In the genomic region with DNA sequence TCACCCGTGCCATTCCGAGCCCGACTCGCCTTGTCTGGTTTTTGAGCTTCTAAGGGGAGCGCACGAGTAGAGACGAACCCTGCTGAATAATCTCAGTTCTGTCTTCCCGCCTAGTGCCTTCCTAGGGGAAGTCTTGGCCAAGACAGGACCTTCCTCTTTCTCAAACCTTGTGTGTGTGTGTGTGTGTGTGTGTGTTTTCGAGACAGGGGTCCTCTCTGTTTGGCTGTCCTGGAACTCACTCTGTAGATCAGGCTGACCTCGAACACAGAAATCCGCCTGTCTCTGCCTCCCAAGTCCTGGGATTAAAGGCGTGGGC, we compare ENCODE assay signal across 8 mouse cellular contexts. TPM values are rescaled to one million over a fixed set of nuclear protein-coding genes. Genes with fewer than 3 reads are reported as not detected.
A peak's percentile ranks its signal among the peaks of the same experiment; 100 is the strongest.
DNase-seq lines count a peak whose midpoint lies in the region; ATAC-seq and TF ChIP-seq lines count a peak whose summit lies in the region.

No protein-coding gene starts in this region.

- H3K27me3 ChIP-seq in cerebellum, adult 2 months (ENCODE audit: control insufficient read depth, insufficient read depth, low read length), result no peaks in the 10 kb centered on the region
- H3K27me3 ChIP-seq in thymus, adult 2 months (ENCODE audit: control insufficient read depth, insufficient read depth, low read length), result no peaks in the 10 kb centered on the region
- no peaks in the 10 kb centered on the region for H3K27me3 ChIP-seq in liver, embryonic 15.5 days

- H3K27ac ChIP-seq in cerebellum, adult 2 months (ENCODE audit: insufficient read depth, low read length), result peak overlapping the region; percentile 46
- H3K27ac ChIP-seq in thymus, adult 2 months (ENCODE audit: control insufficient read depth, insufficient read depth, low read length), result no peak overlapping the region
- H3K27ac ChIP-seq in liver, embryonic 15.5 days (replicated peaks), result peak overlapping the region; percentile 68; the same call in 1 of the 2 replicates

- no peaks in the 10 kb centered on the region for H3K9me3 ChIP-seq in liver, embryonic 15.5 days (replicated peaks)

- peak; percentile 20; the same call in 1 of the 2 replicates for ATAC-seq in liver, embryonic 15.5 days (ENCODE audit: insufficient read depth)

- no peak for TF ChIP-seq POLR2A in cerebellum, adult 2 months (IDR thresholded peaks at IDR 0.05; ENCODE audit: borderline replicate concordance, insufficient read depth, low read length)
- TF ChIP-seq POLR2A in thymus, adult 2 months (IDR thresholded peaks at IDR 0.05; ENCODE audit: control insufficient read depth, extremely low read depth, insufficient read depth, low read length, poor library complexity), result no peak

- no peaks in the 10 kb centered on the region for H3K36me3 ChIP-seq in thymus, adult 2 months (ENCODE audit: control insufficient read depth, insufficient read depth, low read length)
- peaks cover 7% of the 10 kb centered on the region for H3K36me3 ChIP-seq in liver, embryonic 15.5 days (replicated peaks)

- H3K4me3 ChIP-seq in cerebellum, adult 2 months (replicated peaks; ENCODE audit: insufficient read depth, low read depth, low read length), result peak overlapping the region; percentile 100
- H3K4me3 ChIP-seq in thymus, adult 2 months (ENCODE audit: control insufficient read depth, insufficient read depth, low read length), result peak overlapping the region; percentile 93
- H3K4me3 ChIP-seq in liver, embryonic 15.5 days (replicated peaks), result peak overlapping the region; percentile 87

- TF ChIP-seq CTCF in cerebellum, adult 2 months (IDR thresholded peaks at IDR 0.05; ENCODE audit: borderline replicate concordance, insufficient read depth, low read depth, low read length), result no peak
- no peak for TF ChIP-seq CTCF in thymus, adult 2 months (IDR thresholded peaks at IDR 0.05; ENCODE audit: borderline replicate concordance, control insufficient read depth, extremely low read depth, insufficient read depth, low read length, poor library complexity)

- WGBS in cerebellum, adult 2 months, result 3% methylated on average over 12 of the region's 12 CpGs
- WGBS in thymus, adult 2 months, result 3% methylated on average over 12 of the region's 12 CpGs
- under 1% methylated on average over 12 of the region's 12 CpGs for WGBS in liver, embryonic 15.5 days (ENCODE audit: insufficient replicate concordance)

- peak overlapping the region; percentile 80 for H3K4me2 ChIP-seq in liver, embryonic 15.5 days

- H3K9ac ChIP-seq in liver, embryonic 15.5 days, result peak overlapping the region; percentile 75

- no peak for DNase-seq in cerebellum, adult 2 months
- no peak for DNase-seq in cerebellum, adult 9-10 months
- no peak for DNase-seq in thymus, adult 2 months
- no peak for DNase-seq in thymus, postnatal 10 days (ENCODE audit: low spot score in 2 of 2)
- DNase-seq in adrenal gland, adult (ENCODE audit: inconsistent age in 2 of 2, low spot score in 1 of 2), result no peak
- no peak for DNase-seq in right cerebral cortex, postnatal 10 days (ENCODE audit: low spot score in 2 of 2)
- DNase-seq in T-cell, adult 2 months (ENCODE audit: low spot score), result no peak

- H3K4me1 ChIP-seq in cerebellum, adult 2 months (ENCODE audit: control insufficient read depth, insufficient read depth, low read length), result peaks cover 8% of the 10 kb centered on the region; the same call in 1 of the 2 replicates
- H3K4me1 ChIP-seq in thymus, adult 2 months (replicated peaks; ENCODE audit: control insufficient read depth, insufficient read depth, low read length), result peaks cover 6% of the 10 kb centered on the region
- peaks cover 30% of the 10 kb centered on the region for H3K4me1 ChIP-seq in liver, embryonic 15.5 days (replicated peaks)

RNA-seq across cellular contexts. Expression of gene Urm1, which starts 7.8 kb away (rescaled TPM):
- polyA plus RNA-seq in cerebellum, adult 2 months (2012; rRNA removed), result 78.6 and 89.6 TPM in 2 replicates
- 70.2 and 79.9 TPM in 2 replicates for polyA plus RNA-seq in thymus, adult 2 months (2012; rRNA removed)
- polyA plus RNA-seq in liver, embryonic 15.5 days (2015; fragmentation: Nextera tagmentation; extraction: Ambion mirVana), result 7.9 and 8.0 TPM in 2 replicates

RNA-seq across cellular contexts. Expression of gene Slc27a4, which starts 25.2 kb away (rescaled TPM):
- 90.6 TPM in 2 replicates for polyA plus RNA-seq in cerebellum, adult 2 months (2012; rRNA removed)
- polyA plus RNA-seq in thymus, adult 2 months (2012; rRNA removed), result 34.7 and 35.8 TPM in 2 replicates
- 3.2 and 4.1 TPM in 2 replicates for polyA plus RNA-seq in liver, embryonic 15.5 days (2015; fragmentation: Nextera tagmentation; extraction: Ambion mirVana)

RNA-seq across cellular contexts. Expression of gene Trub2, which starts 39.4 kb away (rescaled TPM):
- 39.9 and 42.8 TPM in 2 replicates for polyA plus RNA-seq in cerebellum, adult 2 months (2012; rRNA removed)
- polyA plus RNA-seq in thymus, adult 2 months (2012; rRNA removed), result 61.1 and 70.5 TPM in 2 replicates
- 11.1 and 13.0 TPM in 2 replicates for polyA plus RNA-seq in liver, embryonic 15.5 days (2015; fragmentation: Nextera tagmentation; extraction: Ambion mirVana)

RNA-seq across cellular contexts. Expression of gene Coq4, which starts 40.4 kb away (rescaled TPM):
- 28.2 TPM in 2 replicates for polyA plus RNA-seq in cerebellum, adult 2 months (2012; rRNA removed)
- polyA plus RNA-seq in thymus, adult 2 months (2012; rRNA removed), result 49.0 and 83.9 TPM in 2 replicates
- polyA plus RNA-seq in liver, embryonic 15.5 days (2015; fragmentation: Nextera tagmentation; extraction: Ambion mirVana), result 11.4 and 11.7 TPM in 2 replicates

RNA-seq across cellular contexts. Expression of gene Cercam, which starts 41.3 kb away (rescaled TPM):
- 30.4 and 38.2 TPM in 2 replicates for polyA plus RNA-seq in cerebellum, adult 2 months (2012; rRNA removed)
- 9.9 and 10.4 TPM in 2 replicates for polyA plus RNA-seq in thymus, adult 2 months (2012; rRNA removed)
- polyA plus RNA-seq in liver, embryonic 15.5 days (2015; fragmentation: Nextera tagmentation; extraction: Ambion mirVana), result 35.6 and 36.1 TPM in 2 replicates
